Mouse (Mus musculus): ENCODE measurements around the gene Bcl2l11. TPM values are rescaled to one million over a fixed set of nuclear protein-coding genes. Genes with fewer than 3 reads are reported as not detected.
"Not testable (repeated sequence)": the region's sequence is repeated elsewhere in the genome, so short reads cannot be mapped to it uniquely, and the experiment has no call there.

Bcl2l11 gene
- polyA plus RNA-seq, 1 experiment from 2014 or later, result 28.8 TPM

GRCm38 (mm10) chr2:128174176-128174575 lies 48.3 kb downstream of the Bcl2l11 start:
- no peak overlapping the region for H3K27ac ChIP-seq (ENCODE audit: low read length)
- no peaks in the 10 kb centered on the region for H3K9me3 ChIP-seq (ENCODE audit: control insufficient read depth, low read length)
- no peak overlapping the region for H3K9ac ChIP-seq (ENCODE audit: low read length)
- H3K4me3 ChIP-seq (ENCODE audit: low read length), result no peak overlapping the region
- WGBS, result 46% methylated on average over 5 of the region's 5 CpGs
- H3K4me2 ChIP-seq (ENCODE audit: low read depth, low read length), result no peak overlapping the region
- peaks cover 22% of the 10 kb centered on the region for H3K4me1 ChIP-seq (replicated peaks; ENCODE audit: control insufficient read depth, insufficient read depth, low read length)
- ATAC-seq (ENCODE audit: low read depth), result no peak
- H3K36me3 ChIP-seq (ENCODE audit: control insufficient read depth, insufficient read depth, low read length), result no peaks in the 10 kb centered on the region
- no peaks in the 10 kb centered on the region for H3K27me3 ChIP-seq (ENCODE audit: control insufficient read depth, insufficient read depth, low read depth, low read length)

DNA sequence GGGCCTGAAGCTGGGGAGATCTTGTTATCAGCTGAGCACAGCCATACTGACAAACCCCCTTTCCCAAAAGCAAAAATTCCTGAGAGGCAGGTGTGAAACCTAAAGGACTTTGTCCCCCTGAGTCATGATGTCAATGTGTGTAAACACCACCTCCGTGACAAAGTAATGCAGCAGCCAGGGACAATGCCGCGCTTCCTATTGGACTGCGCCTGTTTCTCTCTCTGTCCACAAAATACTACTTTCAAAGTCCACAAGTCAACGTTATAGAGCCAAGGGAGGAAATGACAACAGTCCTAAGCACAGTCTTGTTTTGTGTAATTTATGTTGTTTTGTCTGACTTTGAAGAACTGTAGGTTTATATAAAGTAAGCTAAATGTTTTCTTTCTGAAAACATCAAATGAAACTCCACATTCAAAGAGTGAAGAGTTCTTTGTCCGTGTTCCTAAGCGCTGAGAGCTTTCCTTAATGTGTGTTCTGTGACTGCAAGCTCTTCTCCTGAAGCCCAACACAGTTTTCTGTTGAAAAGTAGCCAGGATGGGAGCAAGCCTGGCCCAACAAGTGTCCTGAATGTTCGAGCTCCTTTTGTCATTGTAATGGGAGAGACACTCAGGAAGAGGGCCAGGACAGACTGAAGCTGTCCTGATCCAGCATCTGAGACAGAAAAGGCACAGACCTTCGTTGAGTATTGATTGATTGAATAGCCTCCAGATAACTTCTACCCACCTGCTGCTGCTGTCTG lies 48.9 kb downstream of the Bcl2l11 start:
- WGBS, result 33% methylated on average over 9 of the region's 9 CpGs
- Histone ChIP-seq H3K4me2 (ENCODE audit: low read depth, low read length) (no peak overlapping the region), H3K36me3 (ENCODE audit: control insufficient read depth, insufficient read depth, low read length) (no peaks in the 10 kb centered on the region), H3K4me1 (replicated peaks; ENCODE audit: control insufficient read depth, insufficient read depth, low read length) (peaks cover 27% of the 10 kb centered on the region), H3K9ac (ENCODE audit: low read length) (no peak overlapping the region), H3K4me3 (ENCODE audit: low read length) (no peak overlapping the region), H3K9me3 (ENCODE audit: control insufficient read depth, low read length) (no peaks in the 10 kb centered on the region), H3K27me3 (ENCODE audit: control insufficient read depth, insufficient read depth, low read depth, low read length) (no peaks in the 10 kb centered on the region), H3K27ac (ENCODE audit: low read length) (no peak overlapping the region)
- no peak for ATAC-seq (ENCODE audit: low read depth)

DNA sequence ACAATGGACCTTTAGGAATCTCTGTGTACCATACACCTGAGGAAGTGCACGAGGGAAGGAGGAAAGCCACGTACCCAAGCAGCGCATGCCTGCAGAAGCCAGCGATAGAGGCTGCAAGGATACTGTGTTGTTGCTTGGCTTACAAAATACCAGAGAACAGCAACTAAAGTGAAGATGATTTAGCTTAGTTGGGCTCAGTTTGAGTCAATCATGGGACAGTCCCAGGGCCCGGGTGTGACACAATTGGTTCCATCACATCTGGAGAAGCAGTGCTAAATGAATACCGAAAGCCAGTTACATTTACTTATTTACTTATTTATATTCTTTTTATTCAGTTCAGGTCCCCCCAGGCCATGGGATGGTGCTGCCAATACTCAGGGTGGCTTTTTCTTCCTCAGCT lies 49.8 kb downstream of the Bcl2l11 start:
- Histone ChIP-seq H3K4me2 (ENCODE audit: low read depth, low read length) (no peak overlapping the region), H3K9me3 (ENCODE audit: control insufficient read depth, low read length) (no peaks in the 10 kb centered on the region), H3K36me3 (ENCODE audit: control insufficient read depth, insufficient read depth, low read length) (no peaks in the 10 kb centered on the region), H3K27ac (ENCODE audit: low read length) (no peak overlapping the region), H3K4me3 (ENCODE audit: low read length) (no peak overlapping the region), H3K9ac (ENCODE audit: low read length) (no peak overlapping the region), H3K27me3 (ENCODE audit: control insufficient read depth, insufficient read depth, low read depth, low read length) (no peaks in the 10 kb centered on the region), H3K4me1 (replicated peaks; ENCODE audit: control insufficient read depth, insufficient read depth, low read length) (peaks cover 31% of the 10 kb centered on the region)
- ATAC-seq (ENCODE audit: low read depth), result no peak
- WGBS, result 92% methylated on average over 6 of the region's 6 CpGs

GRCm38 (mm10) chr2:128176391-128177044 lies 50.7 kb downstream of the Bcl2l11 start:
- H3K9me3 ChIP-seq (ENCODE audit: control insufficient read depth, low read length), result no peaks in the 10 kb centered on the region
- ATAC-seq (ENCODE audit: low read depth), result no peak
- H3K9ac ChIP-seq (ENCODE audit: low read length), result no peak overlapping the region
- H3K36me3 ChIP-seq (ENCODE audit: control insufficient read depth, insufficient read depth, low read length), result no peaks in the 10 kb centered on the region
- H3K27ac ChIP-seq (ENCODE audit: low read length), result no peak overlapping the region
- no peaks in the 10 kb centered on the region for H3K27me3 ChIP-seq (ENCODE audit: control insufficient read depth, insufficient read depth, low read depth, low read length)
- 25% methylated on average over 12 of the region's 12 CpGs for WGBS
- H3K4me2 ChIP-seq (ENCODE audit: low read depth, low read length), result no peak overlapping the region
- H3K4me3 ChIP-seq (ENCODE audit: low read length), result no peak overlapping the region
- H3K4me1 ChIP-seq (replicated peaks; ENCODE audit: control insufficient read depth, insufficient read depth, low read length), result peaks cover 31% of the 10 kb centered on the region

DNA sequence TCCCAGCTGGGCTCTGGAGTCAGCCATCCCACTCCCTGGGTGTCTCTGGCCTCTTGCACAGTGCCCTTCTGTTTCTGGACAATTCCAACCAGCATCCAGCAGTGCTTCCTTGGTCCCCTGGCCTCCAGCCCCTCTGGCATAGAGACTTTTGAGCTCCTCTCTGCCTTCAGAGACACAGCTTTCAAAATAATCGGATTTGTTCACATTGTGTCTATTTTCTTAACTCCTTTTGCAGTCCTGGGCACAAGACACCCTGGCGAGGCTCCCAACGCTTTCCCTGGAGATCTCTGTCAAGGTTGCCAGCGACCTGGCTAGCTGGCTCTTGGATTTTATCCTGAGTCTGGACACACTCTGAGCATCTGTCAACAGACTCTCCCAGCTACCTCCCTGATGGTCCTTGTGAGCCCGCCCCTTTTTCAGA lies 51.4 kb downstream of the Bcl2l11 start:
- peaks cover 31% of the 10 kb centered on the region for H3K4me1 ChIP-seq (replicated peaks; ENCODE audit: control insufficient read depth, insufficient read depth, low read length)
- H3K4me3 ChIP-seq (ENCODE audit: low read length), result no peak overlapping the region
- H3K36me3 ChIP-seq (ENCODE audit: control insufficient read depth, insufficient read depth, low read length), result no peaks in the 10 kb centered on the region
- no peak overlapping the region for H3K4me2 ChIP-seq (ENCODE audit: low read depth, low read length)
- no peak overlapping the region for H3K9ac ChIP-seq (ENCODE audit: low read length)
- no peak overlapping the region for H3K27ac ChIP-seq (ENCODE audit: low read length)
- no peaks in the 10 kb centered on the region for H3K27me3 ChIP-seq (ENCODE audit: control insufficient read depth, insufficient read depth, low read depth, low read length)
- ATAC-seq (ENCODE audit: low read depth), result no peak
- H3K9me3 ChIP-seq (ENCODE audit: control insufficient read depth, low read length), result no peaks in the 10 kb centered on the region
- 58% methylated on average over 5 of the region's 5 CpGs for WGBS

GRCm38 (mm10) chr2:128179126-128179807 lies 53.4 kb downstream of the Bcl2l11 start:
- Histone ChIP-seq H3K36me3 (ENCODE audit: control insufficient read depth, insufficient read depth, low read length) (no peaks in the 10 kb centered on the region), H3K4me3 (ENCODE audit: low read length) (no peak overlapping the region), H3K9me3 (ENCODE audit: control insufficient read depth, low read length) (no peaks in the 10 kb centered on the region), H3K27me3 (ENCODE audit: control insufficient read depth, insufficient read depth, low read depth, low read length) (no peaks in the 10 kb centered on the region), H3K27ac (ENCODE audit: low read length) (peak overlapping the region; percentile 86), H3K4me1 (replicated peaks; ENCODE audit: control insufficient read depth, insufficient read depth, low read length) (peaks cover 31% of the 10 kb centered on the region), H3K4me2 (ENCODE audit: low read depth, low read length) (0 out of 2 replicates have a peak overlapping the region, but pooled peaks have one; percentile 9), H3K9ac (ENCODE audit: low read length) (peak overlapping the region; percentile 11; the same call in 1 of the 2 replicates)
- 48% methylated on average over 18 of the region's 18 CpGs for WGBS
- ATAC-seq (ENCODE audit: low read depth), result no peak; the same call in 1 of the 2 replicates

GRCm38 (mm10) chr2:128179808-128180379 lies 54.1 kb downstream of the Bcl2l11 start:
- H3K27me3 ChIP-seq (ENCODE audit: control insufficient read depth, insufficient read depth, low read depth, low read length), result no peaks in the 10 kb centered on the region
- H3K9ac ChIP-seq (ENCODE audit: low read length), result peak overlapping the region; percentile 11; the same call in 1 of the 2 replicates
- no peaks in the 10 kb centered on the region for H3K9me3 ChIP-seq (ENCODE audit: control insufficient read depth, low read length)
- ATAC-seq (ENCODE audit: low read depth), result peak; percentile 96
- H3K27ac ChIP-seq (ENCODE audit: low read length), result peak overlapping the region; percentile 86
- WGBS, result 5% methylated on average over 9 of the region's 9 CpGs
- H3K36me3 ChIP-seq (ENCODE audit: control insufficient read depth, insufficient read depth, low read length), result no peaks in the 10 kb centered on the region
- peaks cover 25% of the 10 kb centered on the region for H3K4me1 ChIP-seq (replicated peaks; ENCODE audit: control insufficient read depth, insufficient read depth, low read length)
- 0 out of 2 replicates have a peak overlapping the region, but pooled peaks have one; percentile 9 for H3K4me2 ChIP-seq (ENCODE audit: low read depth, low read length)
- no peak overlapping the region for H3K4me3 ChIP-seq (ENCODE audit: low read length)

GRCm38 (mm10) chr2:128182181-128182580 lies 56.3 kb downstream of the Bcl2l11 start:
- H3K4me2 ChIP-seq (ENCODE audit: low read depth, low read length); H3K9ac ChIP-seq (ENCODE audit: low read length); H3K4me3 ChIP-seq (ENCODE audit: low read length); H3K9me3 ChIP-seq (ENCODE audit: control insufficient read depth, low read length); H3K36me3 ChIP-seq (ENCODE audit: control insufficient read depth, insufficient read depth, low read length); H3K27ac ChIP-seq (ENCODE audit: low read length); ATAC-seq (ENCODE audit: low read depth); H3K27me3 ChIP-seq (ENCODE audit: control insufficient read depth, insufficient read depth, low read depth, low read length): not testable (repeated sequence)
- peaks cover 17% of the 10 kb centered on the region for H3K4me1 ChIP-seq (replicated peaks; ENCODE audit: control insufficient read depth, insufficient read depth, low read length)
- 91% methylated on average over 9 of the region's 9 CpGs for WGBS

GRCm38 (mm10) chr2:128182751-128183150 lies 56.9 kb downstream of the Bcl2l11 start:
- H3K9me3 ChIP-seq (ENCODE audit: control insufficient read depth, low read length), result no peaks in the 10 kb centered on the region
- no peaks in the 10 kb centered on the region for H3K36me3 ChIP-seq (ENCODE audit: control insufficient read depth, insufficient read depth, low read length)
- no peak overlapping the region for H3K27ac ChIP-seq (ENCODE audit: low read length)
- H3K4me3 ChIP-seq (ENCODE audit: low read length), result no peak overlapping the region
- WGBS, result 77% methylated on average over 4 of the region's 4 CpGs
- H3K9ac ChIP-seq (ENCODE audit: low read length), result no peak overlapping the region
- H3K4me1 ChIP-seq (replicated peaks; ENCODE audit: control insufficient read depth, insufficient read depth, low read length), result peaks cover 17% of the 10 kb centered on the region
- ATAC-seq (ENCODE audit: low read depth), result no peak
- no peaks in the 10 kb centered on the region for H3K27me3 ChIP-seq (ENCODE audit: control insufficient read depth, insufficient read depth, low read depth, low read length)
- no peak overlapping the region for H3K4me2 ChIP-seq (ENCODE audit: low read depth, low read length)

Data from lung, embryonic 16.5 days (tissue).